Mouse (Mus musculus) erythroid progenitor cell, adult 5-6 weeks (primary cell): Measurements from ENCODE around the gene Rimkla. TPM values are rescaled to one million over a fixed set of nuclear protein-coding genes. Genes with fewer than 3 reads are reported as not detected.
A peak's percentile ranks its signal among the peaks of the same experiment; 100 is the strongest.

ENCODE experiments used
- ATAC-seq: replicated peaks from 2 replicates; pipeline ENCODE4 v1.8.0; 2016; ENCODE audit warnings: moderate number of reproducible peaks, mild to moderate bottlenecking, moderate TSS enrichment, inconsistent platforms; ENCODE audit not compliant: poor library complexity, low FRiP score, severe bottlenecking
- total RNA-seq, 2 experiments: library from RNA; stranded (forward) in 1 of 2; stranded (reverse) in 1 of 2; fragments of 150-400 nt in 1 of 2; fragments of 186-747, 209-891 nt in 1 of 2; gene quantifications; 2 replicates each; pipeline versions ENCODE4 v1.2.3 to v1.2.4; 2015 to 2017; ENCODE audit warnings: low replicate concordance in 2 of 2

Gene Rimkla
- total RNA-seq, 2 experiments from 2014 or later = not detected

- ATAC-seq = no peak
These were observed 19.3 kb downstream of the Rimkla start for GRCm38 (mm10) chr4:119473150-119473549.

GRCm38 (mm10) chr4:119472545-119472944 lies 19.9 kb downstream of the Rimkla start:
- no peak for ATAC-seq

DNA sequence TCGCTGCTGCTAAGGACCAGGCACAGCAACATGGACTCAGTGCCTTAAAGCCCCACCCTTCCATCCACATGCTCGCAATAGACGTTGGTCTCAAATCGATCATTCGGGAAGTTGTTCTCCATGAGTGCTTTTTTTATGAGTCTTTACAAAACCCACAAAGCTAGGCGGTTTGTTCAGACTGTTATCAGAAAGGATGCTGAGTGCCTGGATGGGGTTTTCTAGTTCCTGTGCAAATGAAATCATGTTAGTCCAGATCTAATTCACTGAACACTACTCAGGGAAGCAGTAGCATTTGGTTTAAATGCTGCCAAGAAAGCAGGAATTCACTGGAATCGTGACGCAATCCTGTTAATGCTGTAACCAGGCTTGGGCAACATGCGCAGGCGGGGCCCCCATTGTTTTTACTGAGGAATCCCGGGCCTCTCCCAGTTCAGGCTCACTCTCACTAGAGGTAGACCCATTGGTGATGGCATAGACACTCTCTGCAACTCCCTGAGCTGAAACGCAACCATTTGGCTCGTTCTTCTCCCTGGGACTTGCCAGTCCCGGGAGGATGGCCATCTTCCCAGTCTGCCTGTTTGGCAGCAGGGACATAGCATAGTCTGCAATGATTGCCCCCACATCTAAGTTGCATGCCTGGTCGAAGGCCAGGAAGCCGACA lies 24.6 kb downstream of the Rimkla start:
- ATAC-seq = no peak

DNA sequence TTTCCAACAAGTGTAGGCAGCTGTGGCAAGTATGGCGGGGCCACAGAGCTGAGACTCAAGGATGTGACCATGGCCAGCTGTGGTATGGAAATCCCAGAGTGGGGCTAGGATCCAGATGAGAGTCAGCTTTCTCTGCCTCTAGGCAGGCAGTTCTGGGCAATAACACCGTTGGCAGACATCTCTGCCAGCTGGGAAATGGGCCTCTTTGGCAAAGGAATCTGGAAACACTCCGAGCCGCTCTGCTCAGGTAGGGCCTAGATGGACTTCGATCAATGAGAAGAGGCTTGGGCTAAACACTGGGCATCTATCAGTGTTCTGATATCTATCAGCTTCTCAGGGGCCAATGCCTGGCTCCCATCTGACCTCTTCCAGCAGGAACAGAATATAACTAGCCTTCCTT lies 26.6 kb downstream of the Rimkla start:
- ATAC-seq = no peak

DNA sequence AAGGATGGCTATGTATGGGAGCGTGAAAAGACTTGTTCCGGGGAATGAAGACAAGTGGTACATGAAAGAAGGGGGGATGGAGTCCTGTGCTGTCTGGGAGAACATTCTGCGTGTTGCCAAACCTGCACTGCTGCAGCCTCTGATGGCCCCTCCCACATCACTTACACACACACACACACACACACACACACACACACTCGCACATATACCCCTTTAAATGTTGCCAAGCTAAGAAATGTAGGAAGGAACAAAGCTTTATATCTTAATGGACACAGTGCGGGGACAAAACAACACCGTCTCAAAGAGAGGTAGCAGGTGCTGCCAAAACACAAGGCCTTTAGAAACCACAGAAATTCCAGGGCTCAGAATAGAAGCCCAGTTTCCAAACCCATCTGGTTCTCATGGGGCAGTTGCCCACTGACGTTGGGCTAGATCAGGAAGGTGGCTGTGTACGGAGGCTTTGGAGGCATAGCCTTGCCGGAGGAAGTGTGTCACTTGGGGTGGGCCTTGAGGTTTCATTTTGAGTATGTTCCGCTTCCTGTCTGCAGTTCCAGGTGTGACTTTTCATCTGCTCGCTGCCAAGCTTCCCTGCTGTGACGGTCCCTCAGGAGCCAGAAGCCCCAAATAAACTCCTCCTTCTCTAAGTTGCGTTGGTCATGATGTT lies 28.5 kb downstream of the Rimkla start:
- no peak for ATAC-seq

DNA sequence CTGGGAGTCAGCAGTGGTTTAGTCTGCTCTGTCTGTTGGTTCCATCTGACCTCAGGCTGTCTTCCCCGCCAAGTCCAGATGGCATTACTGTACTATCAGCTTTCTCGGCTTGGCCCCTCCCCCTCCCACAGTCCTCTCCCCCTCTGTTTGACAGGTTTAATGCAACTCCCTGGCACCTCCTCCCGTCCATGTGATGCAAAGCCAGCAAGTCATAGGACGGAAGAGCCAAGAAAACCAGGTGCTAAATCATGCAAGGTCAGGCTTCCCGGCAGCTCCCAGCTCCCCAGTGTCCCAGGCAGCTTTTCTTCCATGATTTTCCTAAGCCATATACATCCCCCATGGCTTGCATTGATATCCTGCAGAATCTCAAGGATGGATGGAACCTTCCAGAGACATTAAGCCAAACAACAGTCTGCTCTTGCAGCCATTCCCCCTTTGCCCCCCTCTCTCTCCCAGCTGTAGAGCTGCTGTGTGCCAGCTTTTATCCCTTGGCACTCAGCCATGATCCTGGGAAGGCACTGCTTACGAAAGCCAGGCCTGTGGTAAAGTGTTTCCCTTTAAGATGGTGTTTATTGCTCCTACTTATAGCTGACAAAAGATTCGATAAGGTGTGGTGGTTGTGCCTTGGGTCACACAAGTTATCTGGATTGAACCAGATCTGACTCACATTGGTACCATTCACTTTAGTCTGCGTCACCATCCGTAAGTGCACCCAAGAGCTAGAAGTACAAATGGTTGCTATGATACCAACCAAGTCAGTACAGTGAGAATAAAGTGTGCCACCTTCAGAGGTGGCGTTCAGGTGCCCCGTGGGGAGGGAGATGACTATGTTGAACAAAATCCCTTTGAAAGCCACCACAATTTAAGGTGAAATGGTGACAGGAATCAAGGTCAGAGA lies 29.3 kb downstream of the Rimkla start:
- no peak for ATAC-seq

- ATAC-seq = no peak
These were observed 30.0 kb downstream of the Rimkla start for GRCm38 (mm10) chr4:119462457-119462856.

- ATAC-seq = 0 out of 2 replicates have a peak, but pooled peaks have one; percentile 23
These were observed 31.7 kb downstream of the Rimkla start for GRCm38 (mm10) chr4:119460728-119461141.

DNA sequence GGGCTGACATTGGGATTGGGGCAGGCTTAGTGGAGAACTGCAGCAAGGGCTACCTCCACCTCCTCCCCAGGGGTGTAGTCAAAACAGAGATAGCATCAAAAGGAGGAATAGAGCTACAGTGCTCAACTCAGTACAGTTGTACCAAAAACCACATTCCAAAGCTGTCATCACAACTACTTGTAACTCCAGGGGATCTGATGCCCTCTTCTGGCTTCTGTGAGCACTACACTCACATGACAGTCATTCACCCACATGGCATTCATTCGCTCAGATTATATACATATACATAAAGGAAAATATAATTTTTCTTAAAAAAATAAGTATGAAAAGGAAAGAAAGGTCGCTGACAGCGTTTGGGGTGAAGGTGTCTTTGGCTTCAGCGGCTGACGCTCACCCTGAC lies 32.1 kb downstream of the Rimkla start:
- peak; percentile 79 for ATAC-seq

GRCm38 (mm10) chr4:119453533-119453932 lies 38.9 kb downstream of the Rimkla start:
- ATAC-seq = no peak

DNA sequence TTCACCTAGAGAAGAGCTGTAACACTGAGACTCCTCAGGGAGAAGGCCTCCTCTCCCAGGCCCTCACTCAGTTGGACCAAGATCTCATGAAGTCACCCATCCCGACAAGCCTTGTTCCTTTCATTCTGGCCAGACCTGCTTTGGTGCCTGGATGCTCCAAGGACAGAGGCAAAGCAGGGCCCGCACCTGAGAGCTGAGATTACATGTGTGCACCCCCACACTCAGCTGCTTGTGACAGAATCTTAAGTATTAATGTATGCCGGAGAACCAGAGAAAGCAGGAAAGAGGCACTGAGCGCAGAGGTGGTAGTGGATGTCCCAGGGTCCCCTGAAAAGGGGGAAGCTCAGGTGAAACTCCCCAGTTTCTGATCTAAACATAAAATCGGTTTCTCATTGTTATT lies 39.3 kb downstream of the Rimkla start:
- ATAC-seq = no peak

DNA sequence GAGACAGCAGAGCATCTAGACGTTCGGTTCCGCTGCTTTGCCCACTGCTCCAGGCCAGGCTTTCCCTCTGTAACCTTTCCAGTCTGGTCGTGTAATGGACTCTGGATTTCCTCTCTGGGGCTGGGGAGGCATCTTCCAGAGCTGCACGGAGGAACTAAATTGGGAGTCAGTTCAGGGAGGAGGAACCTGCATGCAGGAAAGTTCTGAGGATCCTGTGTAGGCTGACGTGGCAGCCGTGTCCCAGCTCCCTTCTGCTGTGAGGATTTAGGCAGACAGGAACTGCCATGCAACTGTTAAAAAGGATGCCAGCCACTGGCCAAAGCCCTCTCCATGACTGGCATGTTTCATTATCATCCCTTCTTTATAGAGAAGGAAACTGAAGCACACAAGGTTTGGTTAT lies 42.0 kb downstream of the Rimkla start:
- ATAC-seq = no peak

DNA sequence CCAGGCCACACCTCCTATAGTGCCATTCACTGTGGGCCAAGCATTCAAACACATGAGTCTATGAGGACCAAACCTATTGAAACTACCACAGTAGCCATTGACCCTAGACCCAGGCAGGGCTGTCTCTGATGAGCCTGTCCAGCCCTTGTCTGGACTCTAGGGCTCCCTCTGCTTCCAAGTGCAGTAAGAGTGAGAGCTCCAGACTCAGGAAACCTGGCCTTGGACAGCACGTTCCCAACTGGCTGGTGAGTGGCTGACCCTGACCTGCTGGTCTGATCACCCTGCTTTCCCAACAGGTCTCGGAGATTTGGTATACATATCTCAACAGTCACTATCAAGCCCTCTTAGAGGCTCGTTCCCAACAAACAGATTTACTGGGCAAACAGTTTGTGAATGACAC lies 44.6 kb downstream of the Rimkla start:
- ATAC-seq = no peak

GRCm38 (mm10) chr4:119447261-119447660 lies 45.2 kb downstream of the Rimkla start:
- no peak for ATAC-seq

- ATAC-seq = peak; percentile 52
These were observed 49.9 kb downstream of the Rimkla start for GRCm38 (mm10) chr4:119442539-119442938.

GRCm38 (mm10) chr4:119441836-119442235 lies 50.6 kb downstream of the Rimkla start:
- ATAC-seq = peak; percentile 81

GRCm38 (mm10) chr4:119437936-119438335 lies 54.5 kb downstream of the Rimkla start:
- no peak for ATAC-seq

DNA sequence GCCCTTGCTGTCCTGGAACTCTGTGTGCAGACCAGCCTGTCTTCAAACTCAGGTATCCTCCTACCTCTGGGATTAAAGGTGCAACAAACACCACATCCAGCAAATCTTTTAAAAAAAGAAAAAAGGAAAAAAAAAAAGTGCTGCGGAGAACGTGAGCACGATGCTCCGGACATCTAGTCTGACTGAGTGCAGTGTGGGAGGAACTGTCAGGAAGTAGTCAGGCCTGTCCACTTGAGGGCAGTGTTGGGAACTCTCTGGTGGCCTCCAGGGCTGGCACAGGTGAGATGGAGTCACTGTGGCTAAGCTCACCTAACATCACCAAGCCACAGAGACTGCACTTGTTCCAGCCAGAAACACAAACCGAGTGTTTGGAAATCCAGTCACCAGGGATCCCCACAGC lies 61.8 kb downstream of the Rimkla start:
- peak; percentile 81 for ATAC-seq

DNA sequence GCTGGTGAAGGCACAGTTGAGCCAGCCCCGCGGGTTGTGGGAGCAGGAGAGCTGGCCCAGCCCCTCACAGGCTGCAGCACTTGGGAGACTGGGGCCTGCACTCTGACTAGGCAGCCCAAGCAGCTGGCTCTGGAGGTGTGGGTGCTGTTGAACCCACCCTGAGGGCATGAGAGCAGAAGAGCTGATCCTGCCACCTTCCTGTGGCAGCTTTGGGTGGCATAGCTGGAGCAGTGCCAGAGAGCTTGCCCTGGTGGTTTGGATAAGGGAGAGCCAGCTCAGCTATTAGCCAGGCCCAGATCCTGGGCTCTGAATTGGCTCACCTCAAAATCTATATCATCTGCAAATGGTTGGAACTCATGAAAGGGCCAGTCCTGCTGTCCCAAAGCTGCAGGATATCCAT lies 64.7 kb downstream of the Rimkla start:
- peak; percentile 82 for ATAC-seq

GRCm38 (mm10) chr4:119425601-119426000 lies 66.8 kb downstream of the Rimkla start:
- ATAC-seq = no peak

GRCm38 (mm10) chr4:119425077-119425476 lies 67.4 kb downstream of the Rimkla start:
- ATAC-seq = peak; percentile 68
